Mouse (Mus musculus): ENCODE results near the gene Trabd2b.

The Trabd2b gene

DNA sequence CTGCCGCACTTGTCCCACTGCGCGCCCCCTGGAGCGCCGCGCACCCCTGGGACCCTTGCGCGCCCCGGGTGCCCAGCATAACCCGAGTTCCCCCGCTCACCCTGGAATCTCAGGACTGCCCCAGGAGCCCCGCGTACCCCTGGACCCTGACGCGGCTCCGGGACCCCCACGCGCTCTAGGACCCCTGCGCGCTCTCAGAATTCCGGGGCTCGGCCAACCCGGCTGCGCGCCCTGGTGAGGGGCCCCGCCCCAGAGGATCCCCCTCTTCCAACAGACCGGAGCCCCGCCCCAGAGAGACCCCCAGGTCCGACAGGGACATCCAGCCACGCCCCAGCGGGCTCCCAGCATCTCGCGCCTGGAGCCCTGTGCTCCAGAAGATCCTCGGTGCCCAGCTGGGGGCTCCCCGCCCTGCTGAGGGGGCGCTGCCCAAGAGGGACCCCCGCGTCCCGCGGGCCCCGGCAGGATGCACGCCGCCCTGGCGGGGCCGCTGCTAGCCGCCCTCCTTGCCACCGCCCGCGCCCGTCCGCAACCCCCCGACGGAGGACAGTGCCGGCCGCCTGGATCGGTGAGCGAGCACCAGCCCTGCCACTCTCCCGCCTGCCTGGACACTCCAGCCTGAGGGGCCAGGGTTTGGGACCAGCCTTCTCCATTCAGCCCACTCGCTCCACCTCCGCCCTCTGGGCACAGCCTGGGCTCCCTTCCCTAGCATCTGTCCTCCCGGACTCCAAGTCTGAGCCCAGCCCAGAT is at the start of gene Trabd2b:
Gene Trabd2b, plus strand, starts transcription at position 370 of the 747 bp plus-strand sequence.
- WGBS: 2% methylated on average over 61 of the region's 61 CpGs

GRCm38 (mm10) chr4:114357420-114357819 is 49.1 kb upstream of the Trabd2b start:
- 78% methylated on average over 4 of the region's 4 CpGs for WGBS

DNA sequence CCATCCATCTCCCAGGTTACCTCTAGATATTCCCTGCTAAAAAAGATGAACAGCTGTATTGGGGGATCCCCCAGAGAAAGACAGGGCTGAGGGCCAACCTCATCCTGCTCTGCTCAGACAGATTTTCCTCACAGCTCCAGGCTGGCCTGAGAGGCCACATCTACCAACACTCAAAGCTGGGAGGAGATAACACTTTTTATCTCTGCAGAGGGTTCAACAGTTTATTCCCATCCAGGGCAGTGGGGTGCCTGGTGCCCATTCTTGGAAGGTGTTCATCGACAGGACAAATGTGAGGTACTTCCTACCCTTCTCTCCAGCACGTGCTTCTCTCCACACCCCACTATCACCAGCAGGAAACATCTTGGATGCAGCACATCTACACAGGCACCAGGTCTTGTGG is 47.6 kb upstream of the Trabd2b start:
- 81% methylated on average over 2 of the region's 2 CpGs for WGBS

GRCm38 (mm10) chr4:114359818-114360217 is 46.7 kb upstream of the Trabd2b start:
- 62% methylated on average over 1 of the region's 1 CpGs for WGBS

GRCm38 (mm10) chr4:114361336-114361735 is 45.2 kb upstream of the Trabd2b start:
- WGBS: 89% methylated on average over 2 of the region's 2 CpGs

- 83% methylated on average over 4 of the region's 4 CpGs for WGBS
Measured at GRCm38 (mm10) chr4:114365000-114365399, 41.5 kb upstream of the Trabd2b start.

- WGBS: 68% methylated on average over 2 of the region's 2 CpGs
Measured at GRCm38 (mm10) chr4:114367005-114367404, 39.5 kb upstream of the Trabd2b start.

- 44% methylated on average over 7 of the region's 7 CpGs for WGBS
Measured at GRCm38 (mm10) chr4:114367840-114368239, 38.7 kb upstream of the Trabd2b start.

DNA sequence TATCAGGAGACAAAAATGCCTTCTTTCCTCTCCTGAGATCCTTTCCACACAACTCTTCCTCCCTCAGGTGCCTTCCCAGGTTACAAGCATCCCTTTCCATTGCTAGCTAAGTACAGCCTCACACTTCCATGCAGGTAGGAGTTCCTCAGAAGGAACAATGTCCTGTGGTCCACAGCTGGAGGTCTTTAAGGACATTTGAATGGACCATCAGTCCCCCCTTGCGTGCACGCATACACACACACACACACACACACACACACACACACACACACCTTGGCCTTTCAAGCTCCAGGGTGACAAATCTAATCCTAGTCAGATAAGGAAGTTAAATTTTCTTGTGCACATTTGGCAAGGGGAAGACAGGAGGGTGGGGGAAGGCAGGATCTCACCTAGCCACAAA is 36.9 kb upstream of the Trabd2b start:
- 94% methylated on average over 2 of the region's 2 CpGs for WGBS

GRCm38 (mm10) chr4:114372699-114373098 is 33.8 kb upstream of the Trabd2b start:
- 61% methylated on average over 3 of the region's 3 CpGs for WGBS

- WGBS: 43% methylated on average over 1 of the region's 1 CpGs
Measured at GRCm38 (mm10) chr4:114374330-114374729, 32.2 kb upstream of the Trabd2b start.

- WGBS: 82% methylated on average over 11 of the region's 11 CpGs
Measured at GRCm38 (mm10) chr4:114377531-114377930, 29.0 kb upstream of the Trabd2b start.

DNA sequence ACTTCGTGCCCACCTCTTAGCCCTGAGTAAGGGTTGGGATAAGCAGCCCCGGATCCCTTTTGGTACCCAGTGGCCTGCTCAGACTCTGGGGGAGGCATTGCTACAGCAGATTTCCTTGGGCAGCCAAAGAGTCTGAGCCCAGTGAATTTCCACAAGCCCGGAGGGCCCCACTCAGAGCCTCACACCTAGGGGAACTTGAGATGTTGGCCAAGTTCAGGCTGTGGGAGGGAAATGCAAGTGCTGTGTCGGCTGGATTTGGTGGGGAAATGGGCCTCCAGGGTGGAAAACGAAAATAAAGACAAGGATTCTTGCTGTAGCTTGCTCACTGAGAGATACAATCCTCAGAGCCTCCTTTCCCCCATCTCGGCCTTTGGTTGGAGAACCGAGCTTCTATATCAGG is 28.0 kb upstream of the Trabd2b start:
- 43% methylated on average over 7 of the region's 7 CpGs for WGBS

DNA sequence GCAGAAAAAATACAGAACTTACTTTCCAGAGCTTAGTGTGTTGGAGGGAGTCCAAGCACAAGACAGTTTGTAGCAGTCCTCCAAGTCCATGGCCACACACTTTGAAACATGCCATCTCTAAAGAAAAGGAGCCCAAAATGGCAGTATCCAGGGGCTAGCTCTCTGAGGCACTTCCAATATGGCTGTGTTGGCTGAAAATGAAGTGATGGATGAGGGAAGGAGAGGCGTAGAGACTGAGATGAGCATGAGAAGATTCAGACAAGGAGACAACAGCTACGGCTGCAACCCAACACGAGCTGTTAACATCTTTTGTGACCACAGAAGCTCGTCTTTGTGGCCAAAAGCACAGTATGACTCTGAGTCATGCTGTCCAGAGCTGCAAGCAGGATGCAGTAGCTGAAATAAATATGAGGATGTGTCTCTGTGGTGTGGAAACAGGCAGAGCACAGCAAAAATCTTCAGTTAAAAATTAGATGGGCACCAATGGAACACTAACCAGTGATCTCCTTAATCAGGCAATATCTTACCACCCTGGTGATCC is 27.0 kb upstream of the Trabd2b start:
- 66% methylated on average over 4 of the region's 4 CpGs for WGBS

DNA sequence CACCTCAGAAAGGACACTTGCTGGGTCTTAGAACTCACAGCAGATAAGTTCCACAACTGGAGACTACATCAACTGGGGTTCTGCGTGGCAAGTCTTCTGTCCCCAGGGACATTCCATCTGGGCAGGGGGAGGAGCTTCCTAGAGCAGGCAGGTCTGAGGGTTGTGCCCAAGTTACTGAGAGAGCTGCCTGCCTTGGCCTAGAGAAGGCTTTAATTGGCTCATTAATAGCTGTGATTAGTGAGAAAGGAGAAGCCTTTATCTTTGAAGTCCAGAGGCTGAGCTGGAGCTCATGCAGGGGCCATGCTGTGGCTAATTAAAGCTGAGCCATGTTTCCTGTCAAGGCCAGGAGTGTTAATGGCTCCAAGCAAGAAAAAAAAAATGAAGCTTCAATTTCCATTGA is 23.9 kb upstream of the Trabd2b start:
- 59% methylated on average over 1 of the region's 1 CpGs for WGBS

DNA sequence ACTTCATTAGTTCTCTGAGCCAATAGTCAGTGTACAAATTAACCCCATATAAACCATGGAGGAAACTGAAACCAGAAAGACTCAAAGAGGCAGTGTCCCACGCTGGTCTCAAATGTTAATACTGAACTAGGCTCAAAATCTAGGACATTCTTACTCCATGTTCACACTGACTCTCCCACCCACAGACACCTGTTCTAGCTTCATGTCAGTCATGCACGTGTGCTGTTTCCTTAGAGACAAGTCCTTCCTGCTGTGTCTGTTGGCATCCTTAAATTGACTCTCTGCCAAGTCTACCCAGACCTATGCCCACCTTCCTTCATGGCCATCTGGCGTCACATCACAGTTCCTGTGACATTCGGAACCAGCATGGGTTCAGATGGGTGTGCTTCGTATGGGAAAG is 21.3 kb upstream of the Trabd2b start:
- 64% methylated on average over 5 of the region's 5 CpGs for WGBS

DNA sequence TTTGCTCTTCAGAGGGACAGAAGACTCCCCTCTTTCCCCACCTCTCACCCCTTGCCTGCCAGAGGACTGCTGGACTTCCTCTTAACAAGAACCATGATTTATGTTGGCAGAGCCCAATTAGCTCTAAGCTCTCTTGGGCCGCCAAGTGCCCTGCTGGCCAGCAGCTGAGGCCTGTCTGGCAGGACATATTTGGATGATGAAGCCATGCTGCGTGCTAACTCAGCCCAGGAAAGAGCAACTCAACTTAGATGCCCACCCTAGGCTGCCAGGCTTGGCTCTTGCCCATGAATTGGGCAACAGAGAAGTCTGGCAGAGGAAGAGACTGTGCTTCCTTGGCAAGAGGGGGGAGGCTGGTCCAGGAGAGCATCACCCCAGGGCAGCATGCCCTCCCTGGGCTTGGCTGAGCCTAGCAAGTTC is 20.1 kb upstream of the Trabd2b start:
- 76% methylated on average over 2 of the region's 2 CpGs for WGBS

DNA sequence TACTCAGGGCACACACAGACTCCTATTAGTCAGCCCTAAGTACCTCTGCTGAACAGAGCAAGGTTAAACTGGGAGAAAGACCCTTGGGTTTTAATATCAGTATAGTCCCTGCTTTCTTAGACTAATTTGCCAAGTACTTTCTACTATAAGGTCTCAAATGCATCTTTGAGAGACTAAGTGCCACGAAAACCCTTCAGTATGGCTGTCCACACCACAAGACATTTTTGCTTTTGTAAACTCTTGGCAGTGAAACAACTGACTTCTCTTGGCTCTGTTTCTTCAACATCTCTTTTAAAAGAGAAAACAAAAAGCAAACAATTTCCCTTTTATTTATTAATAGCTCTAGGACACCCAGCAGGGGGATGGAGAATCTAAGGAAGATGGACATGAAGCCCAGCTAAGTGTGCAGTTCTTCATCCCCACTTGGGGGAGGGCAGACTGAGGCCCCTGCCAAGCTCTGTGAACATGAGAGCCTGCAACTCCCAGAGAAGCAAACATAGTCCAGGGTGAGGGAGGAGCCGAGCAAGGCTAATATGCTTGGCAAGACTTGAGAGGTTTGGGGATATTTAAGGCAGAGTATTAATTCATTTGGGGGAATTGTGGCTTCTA is 18.9 kb upstream of the Trabd2b start:
- WGBS: 52% methylated on average over 2 of the region's 2 CpGs

DNA sequence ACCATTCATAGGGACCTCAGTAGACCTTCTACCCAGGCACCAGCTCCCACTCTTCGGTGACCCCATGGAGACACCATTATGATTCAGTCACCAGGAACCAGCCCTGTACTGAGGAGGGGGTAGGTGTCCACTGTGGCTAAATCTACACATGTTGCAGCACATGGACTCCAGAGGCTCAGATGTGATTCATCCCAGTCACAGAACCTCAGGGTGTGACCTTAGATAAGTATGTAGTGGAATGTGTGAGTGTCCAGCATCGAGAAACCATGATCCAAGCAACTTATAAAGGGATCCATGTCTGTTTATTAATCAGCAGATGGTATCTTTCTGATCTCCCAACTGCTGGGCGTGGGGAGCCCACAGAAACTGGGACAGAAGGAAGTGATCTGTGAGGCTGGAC is 18.2 kb upstream of the Trabd2b start:
- 77% methylated on average over 3 of the region's 3 CpGs for WGBS

DNA sequence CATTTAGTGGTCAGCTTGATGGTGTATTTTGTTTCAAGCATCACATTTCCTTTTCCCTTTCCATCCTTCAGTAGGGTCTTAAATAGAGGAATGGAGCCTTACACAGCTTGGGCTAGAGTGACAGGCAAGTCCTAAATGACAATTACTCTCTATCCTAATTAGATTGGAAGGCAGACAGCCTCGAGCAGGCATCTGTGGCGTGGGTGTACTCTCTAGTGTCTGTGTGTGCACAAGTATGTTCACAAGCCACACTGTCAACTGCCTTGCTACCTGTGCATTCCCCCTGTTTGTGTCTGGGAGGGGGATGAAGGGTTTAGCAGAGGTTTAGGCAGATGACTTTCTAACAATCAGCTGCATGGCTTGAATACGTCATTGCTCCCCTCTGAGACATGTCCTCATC is 6.7 kb upstream of the Trabd2b start:
- WGBS: 46% methylated on average over 3 of the region's 3 CpGs

- 70% methylated on average over 7 of the region's 7 CpGs for WGBS
Measured at GRCm38 (mm10) chr4:114401993-114402731, 4.4 kb upstream of the Trabd2b start.

DNA sequence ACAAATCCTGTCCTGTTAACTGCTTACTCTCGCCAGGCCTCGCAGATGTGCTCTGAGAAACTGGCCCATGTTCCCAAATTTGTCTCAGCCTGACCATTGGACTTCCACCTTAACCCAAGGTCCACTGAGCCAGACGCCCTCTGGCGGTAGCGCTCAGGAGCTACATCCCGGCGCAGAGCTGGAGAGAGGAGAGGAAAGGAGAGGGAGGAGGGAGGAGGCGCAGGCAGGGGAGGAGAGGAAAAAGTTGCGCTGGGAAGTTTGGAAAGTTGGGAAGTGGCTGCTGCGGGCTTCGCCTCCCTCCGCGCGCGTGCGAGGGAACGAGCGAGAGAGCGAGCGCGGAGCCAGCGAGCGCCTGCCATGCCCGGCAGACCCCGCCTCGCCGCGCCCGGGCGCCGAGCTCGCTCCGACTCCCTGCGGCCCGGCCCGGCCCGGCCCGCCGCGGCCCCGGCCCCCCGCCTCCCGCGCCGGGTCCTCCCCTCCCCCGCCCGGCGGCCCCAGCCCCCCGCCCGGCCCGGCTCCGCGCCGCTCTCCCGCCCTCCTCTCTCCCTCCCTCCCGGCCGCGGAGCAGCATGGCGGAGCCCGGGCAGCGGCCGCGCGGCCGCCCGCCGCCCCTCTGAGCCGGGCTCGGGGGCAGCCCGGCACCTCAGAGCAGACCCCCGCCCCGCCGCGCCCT is 706 bp upstream of the Trabd2b start:
- 2% methylated on average over 53 of the region's 74 CpGs for WGBS

Data from cerebral cortex, adult 2 months (tissue).